ENCODE assay signal across 12 mouse cellular contexts in genomic region chr13:57867586-57867985, GRCm38 (mm10). TPM values are rescaled to one million over a fixed set of nuclear protein-coding genes. Genes with fewer than 3 reads are reported as not detected.
DNase-seq lines count a peak whose midpoint lies in the region; ATAC-seq and TF ChIP-seq lines count a peak whose summit lies in the region.
"Had no signal": no experiment of that assay in that cellular context is flagged by ENCODE, and none has a peak within 500 bp of the region (broad histone marks: within the 10 kb centered on the region; RNA-seq: fewer than 3 reads in every experiment).

No protein-coding gene starts in this region.

- no peak for TF ChIP-seq POLR2A in myocyte (IDR thresholded peaks at IDR 0.05; ENCODE audit: insufficient read length, low read depth)

- H3K36me3 ChIP-seq in forebrain, embryonic 11.5 days (ENCODE audit: control insufficient read depth, insufficient read depth, low read length): no peaks in the 10 kb centered on the region
- no peaks in the 10 kb centered on the region for H3K36me3 ChIP-seq in forebrain, embryonic 13.5 days (ENCODE audit: poor library complexity, severe bottlenecking)
- no peaks in the 10 kb centered on the region for H3K36me3 ChIP-seq in lung, postnatal 0 days (ENCODE audit: insufficient read depth, low read length)
- no peaks in the 10 kb centered on the region for H3K36me3 ChIP-seq in myocyte (ENCODE audit: control insufficient read depth, insufficient read depth)
- H3K36me3 ChIP-seq: forebrain, embryonic 10.5 days; hindbrain, embryonic 12.5 days had no signal

- H3K79me2 ChIP-seq in myocyte (ENCODE audit: control insufficient read depth, insufficient read depth): no peaks in the 10 kb centered on the region

- no peak overlapping the region for H3K27ac ChIP-seq in forebrain, embryonic 11.5 days (ENCODE audit: low read depth, low read length)
- no peak overlapping the region for H3K27ac ChIP-seq in forebrain, embryonic 13.5 days
- H3K27ac ChIP-seq in lung, postnatal 0 days (ENCODE audit: low read length): no peak overlapping the region
- H3K27ac ChIP-seq: forebrain, embryonic 10.5 days; hindbrain, embryonic 12.5 days had no signal

- ATAC-seq in forebrain, embryonic 11.5 days (replicated peaks; ENCODE audit: low FRiP score): no peak
- ATAC-seq in forebrain, embryonic 13.5 days: no peak
- ATAC-seq in lung, postnatal 0 days: no peak

- no peak overlapping the region for H3K4me3 ChIP-seq in forebrain, embryonic 11.5 days (ENCODE audit: low read depth, low read length)
- no peak overlapping the region for H3K4me3 ChIP-seq in forebrain, embryonic 13.5 days
- no peak overlapping the region for H3K4me3 ChIP-seq in lung, postnatal 0 days (ENCODE audit: low read depth, low read length)
- H3K4me3 ChIP-seq in myocyte: no peak overlapping the region
- H3K4me3 ChIP-seq: forebrain, embryonic 10.5 days; hindbrain, embryonic 12.5 days had no signal

- no peak overlapping the region for H3K9ac ChIP-seq in forebrain, embryonic 11.5 days (ENCODE audit: low read length)
- H3K9ac ChIP-seq in forebrain, embryonic 13.5 days: no peak overlapping the region
- H3K9ac ChIP-seq in lung, postnatal 0 days (replicated peaks; ENCODE audit: low read depth): no peak overlapping the region
- H3K9ac ChIP-seq: hindbrain, embryonic 12.5 days had no signal

- H3K4me1 ChIP-seq in forebrain, embryonic 11.5 days (replicated peaks; ENCODE audit: control insufficient read depth, insufficient read depth, low read length): no peaks in the 10 kb centered on the region
- no peaks in the 10 kb centered on the region for H3K4me1 ChIP-seq in forebrain, embryonic 13.5 days
- no peaks in the 10 kb centered on the region for H3K4me1 ChIP-seq in lung, postnatal 0 days (ENCODE audit: insufficient read depth, low read depth, low read length)
- H3K4me1 ChIP-seq: forebrain, embryonic 10.5 days; hindbrain, embryonic 12.5 days had no signal

- 56% methylated on average over 7 of the region's 7 CpGs for WGBS in forebrain, embryonic 11.5 days
- 67% methylated on average over 7 of the region's 7 CpGs for WGBS in forebrain, embryonic 13.5 days
- WGBS in lung, postnatal 0 days: 45% methylated on average over 7 of the region's 7 CpGs

- H3K4me2 ChIP-seq in forebrain, embryonic 11.5 days (ENCODE audit: low read depth, low read length, severe bottlenecking): no peak overlapping the region
- H3K4me2 ChIP-seq in forebrain, embryonic 13.5 days: no peak overlapping the region
- no peak overlapping the region for H3K4me2 ChIP-seq in lung, postnatal 0 days (replicated peaks; ENCODE audit: low read depth, low read length)
- H3K4me2 ChIP-seq in myocyte (ENCODE audit: low read depth): no peak overlapping the region
- H3K4me2 ChIP-seq: hindbrain, embryonic 12.5 days had no signal

- no peak overlapping the region for H3ac ChIP-seq in myocyte (ENCODE audit: control insufficient read depth, insufficient read length)

- TF ChIP-seq CTCF in lung, postnatal 0 days (IDR thresholded peaks at IDR 0.05): no peak

- H3K27me3 ChIP-seq in forebrain, embryonic 11.5 days (ENCODE audit: control insufficient read depth, insufficient read depth, low read length): no peaks in the 10 kb centered on the region
- no peaks in the 10 kb centered on the region for H3K27me3 ChIP-seq in forebrain, embryonic 13.5 days
- H3K27me3 ChIP-seq in lung, postnatal 0 days (replicated peaks; ENCODE audit: insufficient read depth, low read length): no peaks in the 10 kb centered on the region
- H3K27me3 ChIP-seq in myocyte (ENCODE audit: control insufficient read depth, insufficient read depth, insufficient read length): no peaks in the 10 kb centered on the region
- H3K27me3 ChIP-seq: hindbrain, embryonic 12.5 days had no signal

- H3K9me3 ChIP-seq in forebrain, embryonic 11.5 days (ENCODE audit: control insufficient read depth, low read length): no peaks in the 10 kb centered on the region
- no peaks in the 10 kb centered on the region for H3K9me3 ChIP-seq in forebrain, embryonic 13.5 days (replicated peaks)
- H3K9me3 ChIP-seq in lung, postnatal 0 days (ENCODE audit: low read length): no peaks in the 10 kb centered on the region
- H3K9me3 ChIP-seq: forebrain, embryonic 10.5 days; hindbrain, embryonic 12.5 days had no signal

- TF ChIP-seq EP300 in lung, postnatal 0 days (IDR thresholded peaks at IDR 0.05): no peak

- DNase-seq in forebrain, embryonic 11.5 days (ENCODE audit: low spot score): peak; percentile 63
- peak; percentile 17 for DNase-seq in lung, postnatal 0 days (ENCODE audit: low spot score)
- no peak for DNase-seq in lung, adult 18-20 months
- DNase-seq in embryo, embryonic 11 days: peak; percentile 77
- no peak for DNase-seq in spleen, postnatal 36 days (ENCODE audit: low spot score in 2 of 2)
- no peak for DNase-seq in testis, postnatal 10 days (ENCODE audit: low spot score)
- DNase-seq: cerebellum, postnatal 14 days; left cerebral cortex, postnatal 4 days had no signal

TF ChIP-seq in myocyte, 11 proteins besides CTCF, POLR2A, EP300 and RAD21:
- TF ChIP-seq CEBPB (IDR thresholded peaks at IDR 0.05; ENCODE audit: insufficient read depth, poor library complexity, severe bottlenecking) (no peak), MYOD1 (IDR thresholded peaks at IDR 0.05; ENCODE audit: control insufficient read depth in 1 of 3, insufficient read length in 2 of 3, low read depth in 2 of 3) (no peak), E2F4 (IDR thresholded peaks at IDR 0.05; ENCODE audit: insufficient read depth) (no peak), POLR2AphosphoS2 (IDR thresholded peaks at IDR 0.05; ENCODE audit: insufficient read length, low read depth) (no peak), REST (IDR thresholded peaks at IDR 0.05; ENCODE audit: insufficient read depth, insufficient read length) (peak; percentile 61), USF1 (IDR thresholded peaks at IDR 0.05; ENCODE audit: low read depth) (no peak), MAX (IDR thresholded peaks at IDR 0.05; ENCODE audit: low read depth) (no peak)

RNA-seq across cellular contexts. Expression of gene Spock1, which starts 40.5 kb away (rescaled TPM):
- 3.4 and 4.0 TPM in 2 replicates for polyA plus RNA-seq in forebrain, embryonic 11.5 days (2014; fragmentation: Nextera tagmentation; extraction: Ambion mirVana)
- 13.1 and 13.2 TPM in 2 replicates for polyA plus RNA-seq in forebrain, embryonic 13.5 days (2015; fragmentation: Nextera tagmentation; extraction: Ambion mirVana)
- 0.31 and 0.45 TPM in 2 replicates for polyA plus RNA-seq in lung, postnatal 0 days (2015; fragmentation: Nextera tagmentation; extraction: Ambion mirVana)
- 0.19 TPM for polyA plus RNA-seq in myocyte (2012; fragmentation: generic; extraction: Trizol)

Comparison
In these comparisons a context has a peak if more than half of its experiments do, and no peak if none do; other contexts are left out.
1. DNase-seq: peak in forebrain, embryonic 11.5 days (single experiment), lung, postnatal 0 days (single experiment) and embryo, embryonic 11 days (single experiment); none in lung, adult 18-20 months (0 of 2), spleen, postnatal 36 days (0 of 2) and testis, postnatal 10 days (single experiment).